ENCODE assay signal across 21 mouse cellular contexts in genomic region chr17:31896311-31896710, GRCm38 (mm10). TPM values are rescaled to one million over a fixed set of nuclear protein-coding genes. Genes with fewer than 3 reads are reported as not detected.
DNase-seq lines count a peak whose midpoint lies in the region; ATAC-seq and TF ChIP-seq lines count a peak whose summit lies in the region.
"Had no signal": no experiment of that assay in that cellular context is flagged by ENCODE, and none has a peak within 500 bp of the region (broad histone marks: within the 10 kb centered on the region; RNA-seq: fewer than 3 reads in every experiment).

No protein-coding gene starts in this region.

- ATAC-seq in heart, embryonic 13.5 days (ENCODE audit: extremely low read depth, insufficient number of reproducible peaks, low FRiP score, low TSS enrichment), result no peak
- no peak for ATAC-seq in lung, embryonic 14.5 days (ENCODE audit: insufficient read depth)
- no peak for ATAC-seq in stomach, postnatal 0 days (ENCODE audit: low FRiP score, low TSS enrichment)
- no peak for ATAC-seq in forebrain, embryonic 11.5 days (replicated peaks; ENCODE audit: low FRiP score)
- ATAC-seq: liver, embryonic 12.5 days had no signal

- no peak overlapping the region for H3K4me3 ChIP-seq in heart, embryonic 13.5 days
- H3K4me3 ChIP-seq in lung, embryonic 14.5 days (ENCODE audit: low read depth, low read length), result no peak overlapping the region
- H3K4me3 ChIP-seq in stomach, postnatal 0 days (ENCODE audit: low read depth, low read length), result no peak overlapping the region
- no peak overlapping the region for H3K4me3 ChIP-seq in forebrain, embryonic 11.5 days (ENCODE audit: low read depth, low read length)
- H3K4me3 ChIP-seq: forebrain, embryonic 12.5 days; heart, embryonic 12.5 days; hindbrain, embryonic 15.5 days; limb, embryonic 12.5 days; liver, embryonic 12.5 days had no signal

- 0 out of 2 replicates have a peak overlapping the region, but pooled peaks have one; percentile 38 for H3K27ac ChIP-seq in heart, embryonic 13.5 days (replicated peaks)
- peak overlapping the region; percentile 91 for H3K27ac ChIP-seq in lung, embryonic 14.5 days (ENCODE audit: low read depth)
- peak overlapping the region; percentile 85 for H3K27ac ChIP-seq in stomach, postnatal 0 days (replicated peaks)
- H3K27ac ChIP-seq in forebrain, embryonic 11.5 days (ENCODE audit: low read depth, low read length), result no peak overlapping the region
- H3K27ac ChIP-seq: forebrain, embryonic 12.5 days; hindbrain, embryonic 15.5 days; limb, embryonic 12.5 days; liver, embryonic 12.5 days had no signal

- H3K9me3 ChIP-seq in heart, embryonic 13.5 days, result no peaks in the 10 kb centered on the region
- no peaks in the 10 kb centered on the region for H3K9me3 ChIP-seq in lung, embryonic 14.5 days (ENCODE audit: low read depth, low read length)
- no peaks in the 10 kb centered on the region for H3K9me3 ChIP-seq in stomach, postnatal 0 days (ENCODE audit: control insufficient read depth, low read length)
- H3K9me3 ChIP-seq in forebrain, embryonic 11.5 days (ENCODE audit: control insufficient read depth, low read length), result no peaks in the 10 kb centered on the region
- H3K9me3 ChIP-seq: forebrain, embryonic 12.5 days; heart, embryonic 12.5 days; hindbrain, embryonic 15.5 days; limb, embryonic 12.5 days; liver, embryonic 12.5 days had no signal

- no peak for TF ChIP-seq EP300 in stomach, postnatal 0 days (optimal IDR thresholded peaks at IDR 0.05)

- no peak overlapping the region for H3K4me2 ChIP-seq in heart, embryonic 13.5 days
- H3K4me2 ChIP-seq in lung, embryonic 14.5 days, result no peak overlapping the region
- no peak overlapping the region for H3K4me2 ChIP-seq in stomach, postnatal 0 days (replicated peaks; ENCODE audit: low read depth)
- H3K4me2 ChIP-seq in forebrain, embryonic 11.5 days (ENCODE audit: low read depth, low read length, severe bottlenecking), result no peak overlapping the region
- H3K4me2 ChIP-seq: forebrain, embryonic 12.5 days; heart, embryonic 12.5 days; hindbrain, embryonic 15.5 days; limb, embryonic 12.5 days; liver, embryonic 12.5 days had no signal

- H3K4me1 ChIP-seq in heart, embryonic 13.5 days, result peaks cover 43% of the 10 kb centered on the region
- peaks cover 30% of the 10 kb centered on the region for H3K4me1 ChIP-seq in lung, embryonic 14.5 days (ENCODE audit: insufficient read depth)
- H3K4me1 ChIP-seq in stomach, postnatal 0 days (replicated peaks; ENCODE audit: control insufficient read depth, insufficient read depth), result peaks cover 6% of the 10 kb centered on the region
- no peaks in the 10 kb centered on the region for H3K4me1 ChIP-seq in forebrain, embryonic 11.5 days (replicated peaks; ENCODE audit: control insufficient read depth, insufficient read depth, low read length)

- H3K27me3 ChIP-seq in heart, embryonic 13.5 days (replicated peaks), result no peaks in the 10 kb centered on the region
- H3K27me3 ChIP-seq in lung, embryonic 14.5 days (ENCODE audit: insufficient read depth, low read length), result no peaks in the 10 kb centered on the region
- H3K27me3 ChIP-seq in stomach, postnatal 0 days (ENCODE audit: control insufficient read depth, insufficient read depth, low read length), result no peaks in the 10 kb centered on the region
- no peaks in the 10 kb centered on the region for H3K27me3 ChIP-seq in forebrain, embryonic 11.5 days (ENCODE audit: control insufficient read depth, insufficient read depth, low read length)
- H3K27me3 ChIP-seq: forebrain, embryonic 12.5 days; heart, embryonic 12.5 days; hindbrain, embryonic 15.5 days; limb, embryonic 12.5 days; liver, embryonic 12.5 days had no signal

- no peak for DNase-seq in heart, adult 8-10 months (ENCODE audit: low spot score)
- DNase-seq in lung, embryonic 14.5 days, result no peak
- no peak for DNase-seq in lung, postnatal 14 days
- peak; percentile 1 for DNase-seq in right cerebral cortex, postnatal 4 days
- no peak for DNase-seq in right cerebral cortex, postnatal 14 days
- DNase-seq in stomach, postnatal 0 days (ENCODE audit: low spot score), result no peak
- no peak for DNase-seq in forebrain, embryonic 11.5 days (ENCODE audit: low spot score)
- DNase-seq: adrenal gland, adult 2 months; cerebellum, adult 11-12 months; cerebellum, postnatal 10 days; kidney, adult 8-10 months; layer of hippocampus, postnatal 36 days; midbrain, embryonic 14.5 days; retina, postnatal 1 day; thymus, adult 2 months had no signal

- WGBS in heart, embryonic 13.5 days, result 84% methylated on average over 7 of the region's 7 CpGs
- WGBS in lung, embryonic 14.5 days, result 75% methylated on average over 7 of the region's 7 CpGs
- WGBS in stomach, postnatal 0 days, result 87% methylated on average over 7 of the region's 7 CpGs
- WGBS in forebrain, embryonic 11.5 days, result 91% methylated on average over 7 of the region's 7 CpGs

- H3K9ac ChIP-seq in heart, embryonic 13.5 days, result no peak overlapping the region
- no peak overlapping the region for H3K9ac ChIP-seq in lung, embryonic 14.5 days
- no peak overlapping the region for H3K9ac ChIP-seq in stomach, postnatal 0 days (ENCODE audit: low read length)
- no peak overlapping the region for H3K9ac ChIP-seq in forebrain, embryonic 11.5 days (ENCODE audit: low read length)
- H3K9ac ChIP-seq: forebrain, embryonic 12.5 days; heart, embryonic 12.5 days; hindbrain, embryonic 15.5 days; limb, embryonic 12.5 days; liver, embryonic 12.5 days had no signal

- TF ChIP-seq CTCF in lung, embryonic 14.5 days (IDR thresholded peaks at IDR 0.05; ENCODE audit: low read depth), result no peak
- TF ChIP-seq CTCF in stomach, postnatal 0 days (IDR thresholded peaks at IDR 0.05; ENCODE audit: low read depth), result no peak

- H3K36me3 ChIP-seq in heart, embryonic 13.5 days, result no peaks in the 10 kb centered on the region
- H3K36me3 ChIP-seq in lung, embryonic 14.5 days (ENCODE audit: insufficient read depth), result no peaks in the 10 kb centered on the region
- no peaks in the 10 kb centered on the region for H3K36me3 ChIP-seq in stomach, postnatal 0 days (ENCODE audit: control insufficient read depth, insufficient read depth, low read length)
- no peaks in the 10 kb centered on the region for H3K36me3 ChIP-seq in forebrain, embryonic 11.5 days (ENCODE audit: control insufficient read depth, insufficient read depth, low read length)
- H3K36me3 ChIP-seq: forebrain, embryonic 12.5 days; heart, embryonic 12.5 days; hindbrain, embryonic 15.5 days; limb, embryonic 12.5 days; liver, embryonic 12.5 days had no signal

RNA-seq across cellular contexts. Expression of gene Sik1, which starts 40.7 kb away (rescaled TPM):
- 17.2 and 17.6 TPM in 2 replicates for polyA plus RNA-seq in heart, embryonic 13.5 days (2015; fragmentation: Nextera tagmentation; extraction: Ambion mirVana)
- total RNA-seq in heart, adult 8-10 months (2022), result 10 to 100 TPM; 19.0 to 34.0 (median 30.2) TPM
- polyA plus RNA-seq in lung, embryonic 14.5 days (2014; fragmentation: Nextera tagmentation; extraction: Ambion mirVana), result 25.0 and 26.2 TPM in 2 replicates
- 18.2 and 19.8 TPM in 2 replicates for polyA plus RNA-seq in stomach, postnatal 0 days (2015; fragmentation: Nextera tagmentation; extraction: Ambion mirVana)
- 15.6 and 16.7 TPM in 2 replicates for polyA plus RNA-seq in forebrain, embryonic 11.5 days (2014; fragmentation: Nextera tagmentation; extraction: Ambion mirVana)
